Mouse (Mus musculus): ENCODE results near the gene Dpysl5. TPM values are rescaled to one million over a fixed set of nuclear protein-coding genes. Genes with fewer than 3 reads are reported as not detected.
A peak's percentile ranks its signal among the peaks of the same experiment; 100 is the strongest.
"Not testable (repeated sequence)": the region's sequence is repeated elsewhere in the genome, so short reads cannot be mapped to it uniquely, and the experiment has no call there.

Dpysl5 gene
- total RNA-seq, 2 experiments from 2014 or later = 0.69 to 0.79 TPM

DNA sequence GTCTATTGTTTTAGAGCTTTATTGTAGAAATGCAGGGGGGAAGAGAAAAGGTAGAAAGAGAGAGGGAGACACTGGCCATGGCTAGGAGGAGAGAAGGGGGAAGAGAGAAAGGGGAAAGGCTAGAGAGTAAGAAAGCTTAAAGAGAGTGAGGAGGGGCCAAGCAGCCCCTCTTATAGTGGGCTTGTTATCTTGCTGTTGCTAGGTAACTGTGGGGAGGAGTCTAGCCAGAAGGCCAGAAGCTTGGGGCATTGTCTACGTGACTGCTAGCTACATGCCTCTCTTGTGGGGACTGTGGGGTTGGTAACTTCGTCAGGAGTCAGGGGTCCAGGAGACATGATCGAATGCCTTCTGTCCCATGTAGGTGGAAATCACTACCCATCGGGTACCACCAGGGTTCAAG lies 10.0 kb upstream of the Dpysl5 start:
- DNase-seq; intact Hi-C loops (cut with DNase I): not testable (repeated sequence)

DNA sequence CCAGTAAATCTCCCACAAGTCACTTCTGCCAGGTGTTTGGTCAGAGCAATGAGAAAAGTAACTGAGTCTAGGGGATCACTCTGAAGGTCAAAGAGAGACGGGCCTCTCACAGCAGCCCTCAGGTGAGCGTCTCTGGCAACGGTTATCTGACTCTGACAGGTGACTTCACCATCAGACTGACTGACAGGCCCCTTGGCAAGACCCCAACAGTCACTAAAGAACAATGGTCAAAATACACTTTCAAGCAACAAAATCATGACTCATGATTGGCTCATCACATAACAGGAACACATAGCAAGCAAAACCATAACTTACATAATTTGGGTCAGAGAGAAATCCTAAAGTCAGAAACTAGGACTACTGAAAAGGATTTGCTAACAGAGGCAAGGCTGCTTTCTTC lies 9.5 kb upstream of the Dpysl5 start:
- intact Hi-C loops (cut with DNase I) = no loop called here
- DNase-seq = no peak

DNA sequence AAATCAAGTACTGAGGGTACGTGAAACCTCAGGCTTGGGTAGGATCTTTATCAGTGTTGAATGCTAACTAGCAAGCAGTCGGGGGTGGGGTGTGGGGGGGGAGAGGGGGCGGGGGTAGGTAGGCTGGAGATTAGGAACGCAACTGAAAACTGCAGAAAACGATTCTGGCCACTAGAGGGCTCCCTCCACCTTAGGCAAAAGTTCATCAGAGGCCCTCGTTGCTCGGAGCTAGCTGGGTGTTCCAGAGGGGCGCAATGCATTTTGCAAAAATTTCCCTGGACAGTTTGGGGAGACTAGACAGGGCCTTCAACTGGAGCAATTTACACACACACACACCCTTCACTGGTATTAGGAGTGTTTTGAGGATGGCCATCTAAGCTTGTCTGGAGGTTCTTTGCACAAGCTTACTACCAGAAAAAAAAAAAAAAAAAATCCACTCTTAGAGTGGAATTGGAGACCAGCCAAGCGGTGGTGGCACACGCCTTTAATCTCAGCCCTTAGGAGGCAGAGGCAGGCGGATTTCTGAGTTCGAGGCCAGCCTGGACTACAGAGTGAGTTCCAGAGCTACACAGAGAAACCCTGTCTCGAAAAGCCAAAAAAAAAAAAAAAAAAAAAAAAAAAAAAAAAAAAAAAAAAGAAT lies 1.5 kb upstream of the Dpysl5 start:
- peak; percentile 73 for DNase-seq

GRCm38 (mm10) chr5:30710486-30710885 lies 878 bp upstream of the Dpysl5 start:
- DNase-seq = no peak
- intact Hi-C loops (cut with DNase I) = no loop called here

More for the DNA sequence above, 1.5 kb upstream of the Dpysl5 start:
- intact Hi-C loops (cut with DNase I) = loop anchor here (1.0 kb wide), 2 partner anchors 65 to 86 kb away; no protein-coding TSS in a partner anchor

GRCm38 (mm10) chr5:30712002-30712390 lies 632 bp downstream of the Dpysl5 start:
- no peak for DNase-seq
- intact Hi-C loops (cut with DNase I) = no loop called here

- intact Hi-C loops (cut with DNase I) = no loop called here
- DNase-seq = peak; percentile 4 to 13
These were observed 1.3 kb downstream of the Dpysl5 start for GRCm38 (mm10) chr5:30712441-30713298.

GRCm38 (mm10) chr5:30713299-30713675 lies 1.9 kb downstream of the Dpysl5 start:
- no peak for DNase-seq

GRCm38 (mm10) chr5:30713691-30714090 lies 2.3 kb downstream of the Dpysl5 start:
- no peak for DNase-seq
- intact Hi-C loops (cut with DNase I) = no loop called here

More at GRCm38 (mm10) chr5:30713299-30713675, 1.9 kb downstream of the Dpysl5 start:
- intact Hi-C loops (cut with DNase I) = no loop called here

GRCm38 (mm10) chr5:30716311-30716710 lies 4.9 kb downstream of the Dpysl5 start:
- DNase-seq = no peak

DNA sequence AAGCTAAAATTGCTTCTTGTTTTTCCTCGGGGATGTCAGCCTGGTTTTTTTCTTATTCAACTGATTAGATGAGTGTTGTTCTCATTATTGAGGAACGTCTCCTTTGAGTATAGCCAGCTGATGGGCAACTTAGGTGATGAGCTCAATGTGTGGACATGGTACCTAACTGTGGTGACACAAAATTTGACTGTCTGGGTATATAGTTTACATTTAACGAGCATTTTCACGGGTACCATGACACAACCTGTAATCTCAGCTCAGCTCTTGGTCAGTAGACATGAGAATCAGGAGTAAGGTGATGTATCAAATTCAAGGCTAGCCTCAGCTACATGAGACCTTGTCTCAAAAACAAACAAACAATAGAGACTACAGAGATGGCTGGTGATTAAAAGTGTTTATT lies 6.1 kb downstream of the Dpysl5 start:
- intact Hi-C loops (cut with DNase I) = no loop called here
- DNase-seq = no peak

More at GRCm38 (mm10) chr5:30716311-30716710, 4.9 kb downstream of the Dpysl5 start:
- intact Hi-C loops (cut with DNase I) = no loop called here

DNA sequence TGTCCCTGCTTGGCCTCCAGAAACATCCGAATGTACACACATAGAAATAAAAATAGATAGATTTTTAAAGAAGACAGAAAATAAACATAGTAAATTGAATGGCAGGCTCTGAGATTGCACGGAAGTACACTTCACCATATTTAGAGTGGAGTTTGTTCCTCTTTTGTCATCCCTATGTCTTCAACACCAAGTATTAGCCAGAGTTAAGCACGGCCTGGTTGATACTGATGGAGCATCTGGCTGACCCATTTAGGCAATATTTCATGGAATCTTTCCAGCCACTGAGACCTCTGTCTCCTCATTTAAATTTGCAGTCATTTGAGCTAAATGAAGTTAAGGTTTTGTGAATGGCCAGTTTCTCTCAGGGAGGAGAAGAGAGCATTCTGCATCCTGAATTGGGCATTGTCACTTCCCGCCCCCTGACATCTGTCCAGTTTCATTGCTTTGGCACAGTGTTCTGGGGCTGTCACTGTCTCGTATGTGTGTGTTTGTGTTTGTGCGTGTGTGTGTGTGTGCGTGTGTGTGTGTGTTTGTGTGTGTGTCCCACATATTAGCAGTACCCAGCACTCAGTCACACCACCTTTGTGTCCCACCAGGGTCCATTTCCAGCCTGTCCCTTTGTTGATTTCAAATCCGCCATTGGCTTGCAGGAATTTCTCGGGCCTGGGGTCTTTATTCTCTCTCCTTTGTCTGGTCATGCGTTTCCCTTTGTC lies 6.8 kb downstream of the Dpysl5 start:
- intact Hi-C loops (cut with DNase I) = no loop called here
- DNase-seq = no peak

- DNase-seq = no peak
- intact Hi-C loops (cut with DNase I) = no loop called here
These were observed 10.6 kb downstream of the Dpysl5 start for GRCm38 (mm10) chr5:30721935-30722334.

DNA sequence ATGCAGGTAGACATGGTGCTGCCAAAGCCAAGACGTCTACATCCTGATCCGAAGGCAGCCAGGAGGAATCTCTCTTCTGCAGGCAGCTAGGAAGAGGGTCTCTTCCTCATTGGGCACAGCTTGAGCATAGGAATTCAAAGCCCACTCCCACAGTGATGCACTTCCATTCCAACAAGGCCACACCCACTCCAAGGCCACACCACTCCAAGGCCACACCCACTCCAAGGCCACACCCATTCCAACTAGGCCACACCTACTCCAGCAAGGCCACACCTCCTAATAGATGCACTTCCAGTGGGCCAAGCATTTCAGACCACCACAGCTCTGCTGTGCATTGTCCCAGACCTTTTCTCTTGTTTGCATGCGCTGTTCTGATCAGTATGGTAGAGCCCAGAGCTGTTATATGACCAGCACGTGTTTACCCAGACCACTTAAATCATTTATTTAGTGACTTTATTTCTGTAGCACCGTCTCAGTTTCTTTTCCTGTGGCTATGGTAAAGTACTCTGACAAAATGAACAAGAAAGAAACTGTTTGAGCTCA lies 14.9 kb downstream of the Dpysl5 start:
- intact Hi-C loops (cut with DNase I) = no loop called here
- DNase-seq = no peak

DNA sequence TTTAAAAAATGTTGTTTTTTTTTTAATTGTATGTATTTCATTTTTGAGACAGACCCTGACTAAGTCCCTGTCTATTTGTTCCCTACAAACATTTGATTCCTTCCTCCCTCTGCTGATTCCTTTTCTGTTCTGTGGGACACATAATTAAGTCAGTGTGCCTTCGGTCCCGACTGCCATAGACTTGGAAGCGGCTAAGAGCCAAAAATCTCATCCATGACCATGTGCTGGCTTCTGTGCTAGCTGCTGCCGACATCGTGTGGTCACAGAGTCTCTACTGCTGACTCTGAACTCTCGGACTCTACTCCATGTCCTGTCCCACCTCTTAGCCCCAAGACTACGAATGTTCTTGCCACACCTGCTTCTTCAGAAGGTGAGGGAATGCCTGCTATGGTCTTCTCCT lies 21.1 kb downstream of the Dpysl5 start:
- no peak for DNase-seq
- intact Hi-C loops (cut with DNase I) = no loop called here

GRCm38 (mm10) chr5:30734666-30735065 lies 23.3 kb downstream of the Dpysl5 start:
- DNase-seq = no peak
- intact Hi-C loops (cut with DNase I) = no loop called here

DNA sequence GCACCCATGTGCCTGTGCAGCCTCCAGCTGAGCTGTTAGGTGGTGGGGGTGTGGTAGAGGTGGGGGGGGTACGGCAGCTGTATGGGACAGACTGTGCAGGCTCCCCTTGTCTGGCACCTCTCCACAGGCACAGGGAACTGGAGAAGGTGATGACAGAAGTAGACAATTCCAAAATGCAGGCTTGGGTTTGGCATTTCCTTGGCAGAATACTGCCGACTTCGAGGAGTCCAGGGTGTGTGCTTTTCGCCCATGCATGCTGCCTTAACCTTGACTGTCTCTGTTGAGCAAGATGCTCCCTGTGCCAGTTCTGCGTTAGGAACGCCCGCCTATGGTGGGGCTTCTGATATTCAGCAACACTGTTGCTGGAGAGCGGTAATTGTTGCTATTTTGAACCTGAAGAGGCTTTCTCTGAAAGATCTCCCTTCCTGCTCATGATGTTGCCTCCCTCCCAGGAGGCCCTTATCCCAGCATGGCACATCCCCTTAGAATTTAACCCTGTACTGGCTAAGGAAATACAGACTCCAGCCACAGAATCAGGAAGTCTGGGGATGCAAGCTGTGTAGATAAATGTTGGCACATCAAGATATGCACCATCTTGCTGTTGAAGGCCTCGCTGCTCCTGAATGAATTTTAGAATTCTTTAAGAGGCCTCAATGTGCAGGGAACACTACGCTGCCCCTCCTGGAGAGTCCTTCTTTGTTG lies 26.9 kb downstream of the Dpysl5 start:
- intact Hi-C loops (cut with DNase I) = no loop called here
- DNase-seq = no peak

- DNase-seq = no peak
- intact Hi-C loops (cut with DNase I) = no loop called here
These were observed 28.2 kb downstream of the Dpysl5 start for GRCm38 (mm10) chr5:30739595-30739994.

- intact Hi-C loops (cut with DNase I) = no loop called here
- DNase-seq = no peak
These were observed 38.4 kb downstream of the Dpysl5 start for GRCm38 (mm10) chr5:30749582-30750311.

- intact Hi-C loops (cut with DNase I) = no loop called here
- DNase-seq = no peak
These were observed 39.7 kb downstream of the Dpysl5 start for GRCm38 (mm10) chr5:30751071-30751470.

GRCm38 (mm10) chr5:30753128-30753527 lies 41.8 kb downstream of the Dpysl5 start:
- intact Hi-C loops (cut with DNase I) = no loop called here
- DNase-seq = peak in 1 of 2 experiments; percentile 7

Measured in heart, postnatal 36 days (tissue).